Mouse (Mus musculus) lung, postnatal 25 days (tissue): ENCODE measurements around the gene Stxbp3.
"Not testable (repeated sequence)": the region's sequence is repeated elsewhere in the genome, so short reads cannot be mapped to it uniquely, and the experiment has no call there.

Experiments used
- DNase-seq: peaks from one replicate; pipeline ENCODE4 v3.0.0; 2022; ENCODE audit warnings: low spot score

The Stxbp3 gene

DNA sequence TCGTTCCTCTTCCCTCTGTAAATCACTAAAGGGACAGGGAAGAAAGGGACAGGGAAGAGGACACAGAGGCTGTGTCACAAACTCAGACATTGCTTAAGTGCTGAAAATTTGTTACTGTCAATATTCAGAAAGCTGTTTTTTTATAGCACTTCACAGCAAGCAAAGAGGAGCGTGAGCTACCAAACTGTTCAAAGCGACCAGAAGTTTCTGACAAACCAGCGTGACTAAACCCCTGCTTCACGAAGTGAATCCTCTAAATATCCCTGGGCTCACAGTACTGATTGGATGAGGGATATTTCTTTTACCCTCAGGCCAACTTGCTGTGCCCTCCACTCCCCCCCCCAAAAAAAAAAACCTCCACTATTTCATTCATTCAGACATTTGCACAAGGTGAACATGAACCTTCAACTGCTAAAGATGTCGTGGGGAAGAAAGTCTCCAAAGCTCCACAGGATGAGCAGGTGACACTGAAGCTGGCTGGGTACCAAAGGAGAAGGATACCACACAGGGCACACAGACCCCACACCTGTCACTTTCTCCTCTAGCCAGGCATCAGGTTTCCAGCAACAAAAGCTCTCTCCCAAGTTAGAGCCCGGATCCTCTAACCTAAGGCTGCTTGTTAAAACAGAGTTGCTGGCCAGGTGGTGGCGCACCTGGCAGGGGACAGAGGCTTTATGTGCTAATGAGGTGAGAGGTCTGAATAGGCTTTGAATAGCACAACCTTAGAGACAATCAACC is 16.2 kb upstream of the Stxbp3 start:
- peak; percentile 68 for DNase-seq

DNA sequence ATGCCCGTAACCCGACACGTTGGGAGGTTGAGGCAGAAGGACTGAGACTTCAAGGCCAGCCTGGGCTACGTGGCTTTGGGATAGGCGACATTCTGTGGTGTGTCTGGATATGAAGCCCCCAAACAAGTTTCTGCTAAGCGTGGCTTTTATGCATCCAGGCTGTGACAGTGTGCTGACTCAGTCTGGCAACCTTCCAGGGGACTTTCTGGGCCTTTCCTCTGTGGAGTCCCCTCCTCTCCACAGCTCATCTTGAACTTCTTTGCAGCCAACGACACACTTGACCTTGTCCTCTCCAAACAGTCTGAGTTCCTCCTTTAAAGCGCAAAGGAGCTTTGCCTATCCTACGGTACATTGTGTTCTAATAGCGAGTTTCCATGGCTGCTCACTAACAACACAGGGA is 15.5 kb upstream of the Stxbp3 start:
- peak; percentile 54 for DNase-seq

DNA sequence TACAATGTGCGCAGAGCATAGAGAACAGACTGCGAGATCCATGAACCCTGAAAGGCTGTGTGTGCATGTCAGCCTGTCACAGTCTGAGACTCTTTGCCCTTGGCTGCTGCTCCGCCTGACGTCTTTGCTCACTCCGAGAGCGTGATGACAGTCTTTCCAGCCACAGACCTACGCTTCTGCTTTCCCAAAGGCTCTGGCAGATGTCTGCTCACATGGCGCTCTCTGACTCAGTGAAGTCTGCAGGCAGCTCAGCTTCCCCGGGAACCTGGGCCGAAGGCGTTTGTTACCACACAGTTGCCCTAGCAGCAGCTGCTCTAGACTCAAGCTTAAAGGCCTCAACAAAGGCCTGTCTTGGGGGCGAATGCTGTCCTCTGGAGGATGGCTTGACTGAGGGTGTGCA is 15.0 kb upstream of the Stxbp3 start:
- DNase-seq: peak; percentile 62

GRCm38 (mm10) chr3:108853266-108853665 is 12.9 kb upstream of the Stxbp3 start:
- no peak for DNase-seq

- DNase-seq: no peak
These were observed 11.8 kb upstream of the Stxbp3 start for GRCm38 (mm10) chr3:108851996-108852697.

GRCm38 (mm10) chr3:108851554-108851953 is 11.2 kb upstream of the Stxbp3 start:
- DNase-seq: no peak

DNA sequence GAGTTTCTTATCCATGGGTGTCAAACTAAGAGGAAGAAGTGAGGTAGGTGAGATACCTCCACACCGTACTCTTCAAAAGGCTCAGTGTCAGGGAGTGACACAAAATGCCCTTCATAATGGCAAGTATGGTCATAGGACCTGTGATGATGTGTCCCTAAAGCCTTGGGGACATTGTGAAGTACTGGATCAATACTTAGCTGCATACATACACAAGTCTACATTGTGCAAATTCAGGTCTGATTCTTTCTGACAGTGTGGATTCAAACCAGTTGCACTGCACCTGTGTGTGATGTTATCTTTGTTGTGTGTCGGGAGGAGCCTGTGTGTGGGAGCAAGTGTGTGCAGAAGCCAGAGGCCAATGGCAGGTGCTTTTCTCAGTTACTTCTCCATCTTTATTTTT is 10.7 kb upstream of the Stxbp3 start:
- DNase-seq: no peak

DNA sequence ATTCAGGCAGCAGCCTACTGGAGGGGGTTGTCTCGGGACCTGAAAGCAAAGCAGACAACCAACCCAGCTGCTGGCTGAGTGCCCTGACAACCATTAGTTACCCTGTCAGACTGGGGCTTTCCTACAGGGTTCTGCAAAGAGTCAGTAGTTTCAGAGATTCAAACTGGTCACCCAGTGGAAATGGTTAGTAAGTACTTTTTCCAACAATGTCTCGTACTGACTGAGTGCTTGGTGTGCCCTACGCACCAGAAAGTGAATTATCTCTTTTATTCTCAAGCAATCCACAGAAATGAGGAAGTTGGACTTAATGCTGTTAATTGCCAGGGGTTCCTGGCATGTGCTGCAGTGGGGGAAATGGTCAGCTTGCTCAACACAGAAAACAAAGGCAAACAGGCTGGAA is 10.2 kb upstream of the Stxbp3 start:
- DNase-seq: no peak

DNA sequence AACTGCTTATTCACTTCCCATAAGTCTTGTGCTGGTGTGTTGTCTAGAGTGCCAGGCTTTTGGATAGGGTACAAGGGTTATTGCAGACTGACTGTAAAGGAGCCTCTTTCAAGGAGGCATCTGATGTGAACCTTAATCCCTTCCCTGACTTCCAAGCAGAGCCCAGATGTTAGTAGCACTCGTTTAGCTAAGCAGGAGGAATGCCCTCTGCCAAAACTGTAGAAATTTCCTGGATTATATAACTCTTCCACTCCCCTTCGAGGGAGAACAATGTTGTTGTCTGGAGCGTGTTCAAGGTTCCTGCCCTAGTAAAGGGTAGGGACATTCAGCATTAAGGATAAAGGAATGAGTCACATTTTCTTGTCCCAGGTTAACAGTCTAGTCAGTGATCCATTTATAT is 6.3 kb upstream of the Stxbp3 start:
- no peak for DNase-seq

- no peak for DNase-seq
These were observed 4.2 kb upstream of the Stxbp3 start for GRCm38 (mm10) chr3:108844521-108844920.

DNA sequence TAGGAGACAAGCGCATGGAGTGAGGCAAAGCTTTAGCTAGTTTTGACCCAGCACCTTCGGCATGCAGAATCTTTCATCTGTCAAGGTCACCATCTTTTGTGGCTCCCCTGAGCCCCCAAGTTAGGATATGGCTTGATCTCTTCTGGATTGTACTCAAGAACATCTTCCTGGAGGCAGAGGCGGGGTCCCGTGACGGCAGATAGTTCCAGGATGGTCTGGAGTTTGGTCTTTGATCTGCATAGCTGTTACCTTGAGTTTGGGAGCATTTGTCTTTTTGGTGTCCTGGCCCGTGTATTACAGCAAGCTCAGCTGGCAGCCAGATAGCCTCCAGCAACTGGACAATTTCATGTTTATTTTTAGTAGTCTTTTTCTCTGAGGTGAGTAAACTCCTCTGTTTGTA is 3.7 kb upstream of the Stxbp3 start:
- DNase-seq: no peak

GRCm38 (mm10) chr3:108840716-108841054 is 359 bp upstream of the Stxbp3 start:
- DNase-seq: no peak

GRCm38 (mm10) chr3:108839647-108839999 is 703 bp downstream of the Stxbp3 start:
- no peak for DNase-seq

DNA sequence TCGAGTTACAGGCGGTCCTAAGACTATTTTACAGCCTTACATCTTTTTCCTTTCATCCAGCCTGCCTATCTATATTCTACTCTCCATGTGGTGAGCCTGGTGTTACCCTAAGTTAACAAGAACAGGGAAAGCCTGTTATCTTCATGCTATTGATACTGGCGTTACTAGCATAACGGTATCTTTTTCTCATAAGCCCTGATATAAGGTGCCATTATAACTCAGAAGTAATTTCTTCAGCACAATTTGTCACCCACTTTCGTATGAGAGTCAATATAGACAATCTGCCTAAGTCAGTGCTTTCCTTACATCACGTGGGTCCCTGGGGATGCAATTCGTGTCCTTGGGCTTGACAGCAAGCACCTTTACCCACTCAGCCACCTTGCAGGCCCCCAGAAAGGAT is 1.3 kb downstream of the Stxbp3 start:
- no peak for DNase-seq

DNA sequence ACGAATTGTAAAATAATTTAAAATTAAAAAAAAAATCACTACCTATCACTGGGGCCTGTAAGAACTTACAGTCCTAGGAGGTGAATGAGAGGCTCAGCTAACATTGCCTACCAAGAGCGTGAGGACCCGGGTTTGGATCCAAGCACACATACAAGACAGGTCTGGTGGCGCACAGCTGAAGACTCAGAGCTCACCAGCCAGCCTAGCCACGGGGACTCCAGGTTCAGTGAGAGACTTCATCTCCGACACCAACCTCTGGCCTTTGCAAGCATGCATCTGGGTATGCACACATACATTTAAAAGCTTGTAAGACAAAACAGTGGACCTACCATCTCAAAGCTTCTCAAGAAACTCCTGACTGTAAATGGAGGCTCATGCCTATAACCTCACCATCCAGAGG is 3.4 kb downstream of the Stxbp3 start:
- DNase-seq: no peak

DNA sequence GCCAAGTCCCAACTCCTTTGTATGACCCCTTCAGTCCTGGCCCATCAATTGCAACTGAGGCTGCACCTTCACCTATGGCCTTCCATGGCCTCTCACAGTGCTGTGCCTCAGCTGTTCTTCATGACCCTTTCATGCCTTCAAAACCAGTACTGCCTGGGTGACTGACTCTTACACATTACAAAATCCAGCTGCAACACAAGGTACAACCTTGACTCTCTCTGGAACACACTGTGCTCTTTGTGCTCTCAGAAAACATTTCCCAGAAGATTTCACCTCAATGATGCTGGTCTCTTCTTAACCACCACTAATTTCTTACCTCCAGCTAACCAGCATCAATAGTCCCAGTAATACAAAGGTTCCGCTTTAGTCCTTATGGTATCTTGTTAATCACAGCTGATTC is 6.6 kb downstream of the Stxbp3 start:
- not testable (repeated sequence) for DNase-seq

DNA sequence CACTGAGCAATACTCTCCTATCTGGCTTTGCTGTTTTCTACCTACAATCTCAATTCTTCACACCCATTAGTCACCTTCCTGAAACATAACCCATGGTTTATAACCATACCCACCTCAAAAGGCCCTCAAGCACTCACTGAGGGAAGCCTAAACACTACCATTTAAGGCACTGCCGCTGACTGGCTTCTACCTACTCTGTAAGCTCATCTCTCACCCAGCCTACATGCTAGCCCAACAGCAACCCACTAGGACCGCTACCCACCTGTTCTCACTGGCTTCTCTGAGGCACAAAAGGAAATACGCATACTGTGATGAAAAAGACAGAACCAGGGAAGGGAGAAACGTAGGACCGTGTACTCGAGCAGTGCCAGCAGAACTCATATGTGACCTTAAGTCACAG is 8.6 kb downstream of the Stxbp3 start:
- no peak for DNase-seq

DNA sequence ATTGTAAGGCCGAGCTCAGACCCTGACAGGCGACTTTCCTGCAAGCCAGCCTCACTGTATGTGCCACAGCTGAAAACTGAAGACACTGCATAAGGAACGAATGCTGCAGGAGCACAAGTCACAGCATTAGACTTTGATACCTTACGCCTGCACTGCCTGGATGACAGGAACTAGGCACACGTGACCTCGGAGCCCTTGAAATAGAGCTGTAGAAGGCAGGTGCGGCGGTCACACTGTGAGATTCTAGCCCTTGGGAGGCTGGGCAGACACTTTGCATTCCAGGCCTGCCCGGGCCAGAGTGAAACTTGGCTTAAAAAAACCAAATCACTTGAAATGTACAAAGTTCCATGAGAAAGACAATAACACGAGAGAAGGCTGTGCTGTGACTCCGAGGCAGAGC is 9.8 kb downstream of the Stxbp3 start:
- peak; percentile 70 for DNase-seq

GRCm38 (mm10) chr3:108815631-108816030 is 24.7 kb downstream of the Stxbp3 start:
- no peak for DNase-seq

- DNase-seq: no peak
These were observed 29.5 kb downstream of the Stxbp3 start for GRCm38 (mm10) chr3:108810747-108811263.

- DNase-seq: no peak
These were observed 34.7 kb downstream of the Stxbp3 start for GRCm38 (mm10) chr3:108805622-108806021.

GRCm38 (mm10) chr3:108798375-108798774 is 42.0 kb downstream of the Stxbp3 start:
- DNase-seq: no peak

DNA sequence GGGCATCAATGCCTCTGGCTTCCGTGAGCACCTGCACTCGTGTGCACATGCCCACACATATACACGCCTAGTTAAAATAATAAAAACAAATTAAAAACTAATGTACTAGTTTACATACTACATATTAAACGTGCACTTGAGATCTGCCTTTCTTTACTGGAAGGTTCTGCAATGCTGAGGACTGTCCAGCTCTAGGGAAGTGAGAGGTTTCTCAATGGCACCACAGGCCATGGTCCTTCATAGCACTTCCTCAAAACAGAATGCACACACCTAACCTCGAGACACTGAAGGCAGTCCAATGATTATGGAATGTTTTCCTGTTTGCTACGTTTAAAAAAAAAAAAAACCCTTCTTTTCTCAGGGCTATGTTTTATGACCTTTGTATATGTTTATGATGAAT is 42.6 kb downstream of the Stxbp3 start:
- DNase-seq: no peak

DNA sequence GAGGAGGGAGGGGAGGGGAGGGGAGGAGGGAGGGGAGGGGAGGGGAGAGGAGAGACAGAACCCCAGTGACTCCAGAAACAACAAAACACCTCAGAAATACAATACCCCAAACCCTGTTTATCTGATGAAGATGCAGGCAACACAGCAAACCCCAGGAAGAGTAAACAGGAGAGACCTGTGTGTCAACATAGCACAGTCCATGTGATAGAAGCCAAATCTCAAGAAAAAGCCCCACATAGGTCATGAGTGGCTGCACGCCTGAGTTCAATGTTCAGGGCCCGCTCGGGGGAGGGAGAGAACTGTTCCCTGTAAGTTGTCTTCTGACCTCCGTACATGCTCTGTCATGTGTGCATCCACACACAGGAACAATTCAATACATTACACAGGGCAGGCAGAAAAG is 43.9 kb downstream of the Stxbp3 start:
- no peak for DNase-seq
